Mouse (Mus musculus) midbrain, embryonic 11.5 days (tissue): ENCODE results near the gene Tmem129. TPM values are rescaled to one million over a fixed set of nuclear protein-coding genes. Genes with fewer than 3 reads are reported as not detected.
A peak's percentile ranks its signal among the peaks of the same experiment; 100 is the strongest.

Experiments used
- ATAC-seq: fragments of 200-750 bp; cut with Nextera tagmentation; 2 replicates; pipeline ENCODE4 v1.8.0; 2017; ENCODE audit warnings: moderate TSS enrichment, moderate library complexity; ENCODE audit not compliant: low FRiP score
- DNase-seq: peaks from one replicate; pipeline ENCODE4 v3.0.0; 2015; ENCODE audit warnings: low spot score; ENCODE audit errors: missing footprints
- H3K27ac ChIP-seq: fragments of 300-500 bp; sonication (generic); 2 replicates; pipeline ENCODE4 v1.5.1; 2014; ENCODE audit warnings: low read depth, low read length
- H3K27me3 ChIP-seq: fragments of 300-500 bp; sonication (generic); 2 replicates; pipeline ENCODE4 v1.6.1; 2014; ENCODE audit warnings: mild to moderate bottlenecking, low read length, moderate library complexity, mixed read lengths; ENCODE audit not compliant: control insufficient read depth, insufficient read depth
- H3K36me3 ChIP-seq: fragments of 300-500 bp; sonication (generic); 2 replicates; pipeline ENCODE4 v1.6.1; 2014; ENCODE audit warnings: mild to moderate bottlenecking, low read length, moderate library complexity, mixed read lengths; ENCODE audit not compliant: control insufficient read depth, insufficient read depth
- H3K4me1 ChIP-seq: fragments of 300-500 bp; sonication (generic); 2 replicates; pipeline ENCODE4 v1.6.1; 2014; ENCODE audit warnings: low read length; ENCODE audit not compliant: control insufficient read depth, insufficient read depth
- H3K4me2 ChIP-seq: fragments of 300-500 bp; sonication (generic); 2 replicates; pipeline ENCODE4 v1.6.1; 2014; ENCODE audit warnings: mild to moderate bottlenecking, moderate library complexity
- H3K4me3 ChIP-seq: fragments of 300-500 bp; sonication (generic); 2 replicates; pipeline ENCODE4 v1.5.1; 2014; ENCODE audit warnings: low read depth, low read length
- H3K9ac ChIP-seq: fragments of 300-500 bp; sonication (generic); 2 replicates; pipeline ENCODE4 v1.6.1; 2014; ENCODE audit warnings: low read length
- H3K9me3 ChIP-seq: fragments of 300-500 bp; sonication (generic); 2 replicates; pipeline ENCODE4 v1.6.1; 2016; ENCODE audit warnings: low read length; ENCODE audit not compliant: control insufficient read depth
- WGBS: fragments of 180-500 bp; shearing (Covaris S2); extraction: QIAGEN DNeasy Blood & Tissue Kit; methylation state at CpG from one replicate; pipeline ENCODE4 v1.1.7; 2014; 5-methylcytosine and 5-hydroxymethylcytosine counted together
- polyA plus RNA-seq: library from polyadenylated mRNA; unstranded; fragments of >200 nt; fragmentation: Nextera tagmentation; extraction: Ambion mirVana; gene quantifications from 2 replicates; pipeline ENCODE4 v1.2.1, GENCODE M21; 2014

Tmem129 gene
- polyA plus RNA-seq, 1 experiment from 2014 or later: 36.0 TPM

DNA sequence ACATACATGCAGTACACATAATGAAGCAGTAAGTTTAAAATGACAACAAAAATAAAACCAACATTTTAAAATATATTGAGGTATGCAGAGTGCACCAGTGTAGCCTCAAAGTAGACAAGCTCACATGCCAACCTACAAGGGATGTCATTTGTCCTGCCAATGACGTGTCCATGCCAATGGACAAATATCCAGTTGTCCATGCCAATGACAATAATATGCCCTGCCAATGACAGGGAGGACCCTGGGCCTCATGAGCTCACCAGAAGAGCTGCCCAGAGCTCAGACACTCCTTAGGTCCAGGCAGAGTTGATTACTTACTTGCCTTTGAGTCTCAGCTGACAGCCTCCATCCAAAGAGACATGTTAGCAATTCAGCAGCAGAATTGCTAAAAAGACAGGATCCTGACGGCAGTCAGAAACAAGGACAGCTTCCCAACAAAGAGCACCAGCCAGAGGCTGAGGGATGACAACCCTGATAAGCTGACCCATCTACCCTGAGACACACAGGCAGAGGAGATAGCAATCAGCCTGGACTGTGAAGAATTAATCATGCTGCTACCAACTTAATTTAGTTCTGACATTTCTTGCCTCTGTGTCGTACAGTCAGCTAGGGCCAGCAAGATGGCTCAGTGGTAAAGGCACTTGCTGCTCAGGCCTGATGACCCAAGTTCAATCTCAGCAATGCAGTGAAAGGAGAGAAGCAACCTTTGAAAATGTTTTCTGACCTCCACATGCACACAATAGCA is 20.4 kb downstream of the Tmem129 start:
- Histone ChIP-seq H3K36me3 (peaks cover 11% of the 10 kb centered on the region), H3K4me3 (no peak overlapping the region), H3K9me3 (no peaks in the 10 kb centered on the region), H3K9ac (no peak overlapping the region), H3K27ac (no peak overlapping the region), H3K27me3 (no peaks in the 10 kb centered on the region), H3K4me2 (no peak overlapping the region), H3K4me1 (no peaks in the 10 kb centered on the region)
- peak; percentile 51 for DNase-seq
- ATAC-seq: no peak
- 84% methylated on average over 3 of the region's 3 CpGs for WGBS

GRCm38 (mm10) chr5:33635361-33635760 is 22.9 kb downstream of the Tmem129 start:
- H3K4me1 ChIP-seq: no peaks in the 10 kb centered on the region
- DNase-seq (no peak), ATAC-seq (no peak)
- no peak overlapping the region for H3K9ac ChIP-seq
- 94% methylated on average over 3 of the region's 3 CpGs for WGBS
- H3K9me3 ChIP-seq: no peaks in the 10 kb centered on the region
- no peak overlapping the region for H3K27ac ChIP-seq
- H3K27me3 ChIP-seq: no peaks in the 10 kb centered on the region
- H3K4me2 ChIP-seq: no peak overlapping the region
- H3K36me3 ChIP-seq: peaks cover 2% of the 10 kb centered on the region
- H3K4me3 ChIP-seq: no peak overlapping the region

DNA sequence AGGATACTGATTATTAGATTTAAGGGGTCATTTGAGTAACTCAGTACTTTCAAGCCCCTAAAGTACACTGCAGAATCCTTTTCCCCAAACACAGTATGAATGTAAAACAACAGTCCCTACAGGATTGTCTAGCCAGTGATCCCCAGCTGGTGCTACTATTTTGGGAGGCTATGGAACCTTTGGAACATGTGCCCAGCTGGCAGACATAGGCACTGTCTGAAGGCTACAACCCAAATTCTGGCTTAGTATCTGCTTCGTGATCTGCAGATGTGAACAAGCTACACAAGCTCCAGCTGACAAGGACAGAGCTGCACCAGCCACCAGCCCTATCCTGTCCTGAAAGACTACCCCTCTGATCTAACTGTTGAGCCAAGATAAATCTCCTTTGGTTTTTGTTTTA is 25.7 kb downstream of the Tmem129 start:
- WGBS: 90% methylated on average over 1 of the region's 1 CpGs
- no peaks in the 10 kb centered on the region for H3K27me3 ChIP-seq
- ATAC-seq: no peak
- no peak overlapping the region for H3K4me3 ChIP-seq
- H3K9me3 ChIP-seq: no peaks in the 10 kb centered on the region
- H3K4me1 ChIP-seq: peaks cover 9% of the 10 kb centered on the region
- no peak overlapping the region for H3K27ac ChIP-seq
- peaks cover under 1% of the 10 kb centered on the region for H3K36me3 ChIP-seq
- no peak overlapping the region for H3K9ac ChIP-seq
- no peak for DNase-seq
- H3K4me2 ChIP-seq: no peak overlapping the region

GRCm38 (mm10) chr5:33630615-33631014 is 27.6 kb downstream of the Tmem129 start:
- Histone ChIP-seq H3K9me3 (no peaks in the 10 kb centered on the region), H3K9ac (no peak overlapping the region), H3K27me3 (no peaks in the 10 kb centered on the region), H3K4me3 (no peak overlapping the region), H3K27ac (no peak overlapping the region), H3K4me2 (no peak overlapping the region), H3K4me1 (peaks cover 9% of the 10 kb centered on the region), H3K36me3 (no peaks in the 10 kb centered on the region; the same call in 1 of the 2 replicates)
- ATAC-seq: no peak
- WGBS: 76% methylated on average over 4 of the region's 4 CpGs
- no peak for DNase-seq

DNA sequence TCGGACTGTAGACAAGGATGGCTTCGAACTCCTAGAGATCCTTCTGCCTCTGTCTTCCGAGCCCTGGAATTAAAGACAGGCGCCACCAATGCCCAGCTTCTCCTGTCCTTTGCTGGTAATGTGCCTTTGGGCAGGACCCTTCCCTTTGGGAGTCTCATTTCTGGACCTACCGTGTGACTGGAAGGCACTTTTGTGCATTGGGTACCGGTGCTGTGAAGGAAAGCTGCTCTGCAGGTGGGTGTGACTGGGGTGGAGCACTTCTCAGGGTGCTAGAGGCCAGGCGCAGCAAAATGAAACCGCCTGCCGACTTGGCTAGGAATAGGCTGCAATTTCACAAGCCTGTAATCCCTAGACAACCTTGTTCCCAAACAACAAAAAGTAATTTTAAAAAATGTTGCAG is 28.2 kb downstream of the Tmem129 start:
- Histone ChIP-seq H3K27ac (no peak overlapping the region), H3K9me3 (no peaks in the 10 kb centered on the region), H3K4me2 (peak overlapping the region; percentile 51), H3K4me3 (peak overlapping the region; percentile 81), H3K9ac (peak overlapping the region; percentile 46), H3K36me3 (no peaks in the 10 kb centered on the region; the same call in 1 of the 2 replicates), H3K4me1 (peaks cover 9% of the 10 kb centered on the region), H3K27me3 (no peaks in the 10 kb centered on the region)
- WGBS: 6% methylated on average over 9 of the region's 9 CpGs
- ATAC-seq (peak; percentile 38; the same call in 1 of the 2 replicates), DNase-seq (no peak)

- DNase-seq (peak; percentile 100), ATAC-seq (peak; percentile 96)
- Histone ChIP-seq H3K27me3 (no peaks in the 10 kb centered on the region), H3K4me3 (peak within 1 kb of the TSS; percentile 81), H3K27ac (peak within 1 kb of the TSS; percentile 72), H3K4me2 (peak within 1 kb of the TSS; percentile 84), H3K36me3 (no peaks in the 10 kb centered on the region; the same call in 1 of the 2 replicates), H3K9me3 (no peaks in the 10 kb centered on the region), H3K9ac (peak within 1 kb of the TSS; percentile 74), H3K4me1 (peaks cover 9% of the 10 kb centered on the region)
- WGBS: under 1% methylated on average over 92 of the region's 99 CpGs
These were observed 28.8 kb downstream of the Tmem129 start, which contains the start of the genes Fam53a and Gm9903 for GRCm38 (mm10) chr5:33629301-33629987. TSS of gene Fam53a (minus strand) at chr5:33629635. TSS of gene Gm9903 (plus strand) at chr5:33629925.

DNA sequence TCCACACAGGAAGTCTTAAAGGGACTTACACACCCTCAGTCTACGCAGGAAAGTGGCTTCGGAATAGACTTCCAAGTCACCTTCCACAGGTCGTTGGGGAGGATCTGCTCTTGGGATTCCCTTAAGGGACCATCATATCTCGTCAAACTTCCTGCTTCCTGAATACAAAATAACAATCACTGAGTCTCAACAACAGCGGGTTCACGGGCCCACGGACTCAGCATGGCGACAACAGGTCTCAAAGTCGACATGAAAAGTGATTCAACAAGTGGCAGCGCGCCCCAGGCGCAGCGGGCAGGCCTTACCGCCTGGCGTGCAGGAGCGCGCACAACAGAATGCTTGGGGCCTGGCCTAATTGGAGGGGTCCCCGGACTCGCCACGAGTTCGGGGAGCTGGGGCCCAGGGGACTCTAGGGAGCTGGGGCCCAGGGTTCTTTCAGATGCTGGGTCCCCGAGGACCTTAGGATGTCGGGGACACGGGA is 29.4 kb downstream of the Tmem129 start:
- H3K9me3 ChIP-seq: no peaks in the 10 kb centered on the region
- ATAC-seq (no peak; the same call in 1 of the 2 replicates), DNase-seq (no peak)
- H3K27ac ChIP-seq: peak overlapping the region; percentile 72
- peak overlapping the region; percentile 81 for H3K4me3 ChIP-seq
- H3K36me3 ChIP-seq: no peaks in the 10 kb centered on the region; the same call in 1 of the 2 replicates
- H3K27me3 ChIP-seq: no peaks in the 10 kb centered on the region
- peak overlapping the region; percentile 84 for H3K4me2 ChIP-seq
- under 1% methylated on average over 24 of the region's 24 CpGs for WGBS
- peak overlapping the region; percentile 74 for H3K9ac ChIP-seq
- H3K4me1 ChIP-seq: peaks cover 9% of the 10 kb centered on the region

GRCm38 (mm10) chr5:33627968-33628367 is 30.2 kb downstream of the Tmem129 start:
- no peak for DNase-seq
- WGBS: 64% methylated on average over 4 of the region's 4 CpGs

GRCm38 (mm10) chr5:33623766-33624165 is 34.5 kb downstream of the Tmem129 start:
- H3K4me2 ChIP-seq: no peak overlapping the region
- no peak overlapping the region for H3K9ac ChIP-seq
- H3K27me3 ChIP-seq: no peaks in the 10 kb centered on the region
- 90% methylated on average over 3 of the region's 3 CpGs for WGBS
- no peak for DNase-seq
- H3K36me3 ChIP-seq: no peaks in the 10 kb centered on the region
- H3K4me1 ChIP-seq: peaks cover 9% of the 10 kb centered on the region
- no peak overlapping the region for H3K27ac ChIP-seq
- H3K9me3 ChIP-seq: no peaks in the 10 kb centered on the region
- no peak overlapping the region for H3K4me3 ChIP-seq
- ATAC-seq: no peak

More at GRCm38 (mm10) chr5:33627968-33628367, 30.2 kb downstream of the Tmem129 start:
- Histone ChIP-seq H3K27me3 (no peaks in the 10 kb centered on the region), H3K9ac (peak overlapping the region; percentile 14; the same call in 1 of the 2 replicates), H3K4me3 (peak overlapping the region; percentile 81; the same call in 1 of the 2 replicates), H3K4me1 (peaks cover 9% of the 10 kb centered on the region), H3K9me3 (no peaks in the 10 kb centered on the region), H3K4me2 (peak overlapping the region; percentile 84), H3K36me3 (no peaks in the 10 kb centered on the region; the same call in 1 of the 2 replicates), H3K27ac (no peak overlapping the region)
- no peak for ATAC-seq
